Mouse (Mus musculus): ENCODE data around the gene Ppp1r9b. TPM values are rescaled to one million over a fixed set of nuclear protein-coding genes. Genes with fewer than 3 reads are reported as not detected.

Gene Ppp1r9b
- polyA plus RNA-seq, 1 experiment: 112 TPM

- no peak for TF ChIP-seq POLR2A (IDR thresholded peaks at IDR 0.05; ENCODE audit: control insufficient read depth, extremely low read depth, insufficient read depth, low read length, poor library complexity)
- no peak for TF ChIP-seq CTCF (IDR thresholded peaks at IDR 0.05; ENCODE audit: borderline replicate concordance, control insufficient read depth, extremely low read depth, insufficient read depth, low read length, poor library complexity)
- WGBS: 79% methylated on average over 12 of the region's 12 CpGs
- Histone ChIP-seq H3K4me3 (ENCODE audit: control insufficient read depth, insufficient read depth, low read length) (no peak overlapping the region), H3K36me3 (ENCODE audit: control insufficient read depth, insufficient read depth, low read length) (no peaks in the 10 kb centered on the region), H3K27ac (ENCODE audit: control insufficient read depth, insufficient read depth, low read length) (no peak overlapping the region), H3K27me3 (ENCODE audit: control insufficient read depth, insufficient read depth, low read length) (no peaks in the 10 kb centered on the region; the same call in 1 of the 2 replicates), H3K4me1 (replicated peaks; ENCODE audit: control insufficient read depth, insufficient read depth, low read length) (no peaks in the 10 kb centered on the region; the same call in 1 of the 2 replicates)
- no peak for DNase-seq
Measured at GRCm38 (mm10) chr11:94945236-94945635, 45.6 kb upstream of the Ppp1r9b start.

- TF ChIP-seq CTCF (IDR thresholded peaks at IDR 0.05; ENCODE audit: borderline replicate concordance, control insufficient read depth, extremely low read depth, insufficient read depth, low read length, poor library complexity) (no peak), POLR2A (IDR thresholded peaks at IDR 0.05; ENCODE audit: control insufficient read depth, extremely low read depth, insufficient read depth, low read length, poor library complexity) (no peak)
Measured at GRCm38 (mm10) chr11:94952169-94952568, 38.7 kb upstream of the Ppp1r9b start.

DNA sequence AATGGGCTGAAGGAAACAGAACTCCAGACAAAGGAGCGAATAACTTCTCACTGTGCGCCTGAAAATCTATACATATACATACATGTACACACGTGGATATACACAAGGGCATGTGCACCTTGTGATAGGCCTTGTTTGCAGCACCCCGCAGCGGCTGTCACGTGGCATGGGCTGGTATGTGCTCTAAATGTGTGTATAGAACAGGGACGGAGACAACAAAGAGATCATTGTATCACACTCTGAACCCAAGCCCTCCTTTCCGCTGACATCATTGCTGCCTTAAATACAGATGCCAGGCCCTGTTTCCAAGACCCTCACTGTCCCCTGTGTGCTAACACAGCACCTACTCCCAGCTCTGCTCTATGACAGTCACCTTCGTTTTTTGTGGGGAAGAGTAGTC, 35.7 kb upstream of the Ppp1r9b start:
- no peaks in the 10 kb centered on the region for H3K36me3 ChIP-seq (ENCODE audit: control insufficient read depth, insufficient read depth, low read length)
- peaks cover 6% of the 10 kb centered on the region for H3K4me1 ChIP-seq (replicated peaks; ENCODE audit: control insufficient read depth, insufficient read depth, low read length)
- H3K27ac ChIP-seq (ENCODE audit: control insufficient read depth, insufficient read depth, low read length): no peak overlapping the region
- no peaks in the 10 kb centered on the region for H3K27me3 ChIP-seq (ENCODE audit: control insufficient read depth, insufficient read depth, low read length)
- no peak overlapping the region for H3K4me3 ChIP-seq (ENCODE audit: control insufficient read depth, insufficient read depth, low read length)
- 95% methylated on average over 9 of the region's 9 CpGs for WGBS
- no peak for DNase-seq
- TF ChIP-seq POLR2A (IDR thresholded peaks at IDR 0.05; ENCODE audit: control insufficient read depth, extremely low read depth, insufficient read depth, low read length, poor library complexity): no peak
- TF ChIP-seq CTCF (IDR thresholded peaks at IDR 0.05; ENCODE audit: borderline replicate concordance, control insufficient read depth, extremely low read depth, insufficient read depth, low read length, poor library complexity): no peak

More at GRCm38 (mm10) chr11:94952169-94952568, 38.7 kb upstream of the Ppp1r9b start:
- Histone ChIP-seq H3K27ac (ENCODE audit: control insufficient read depth, insufficient read depth, low read length) (no peak overlapping the region), H3K4me1 (replicated peaks; ENCODE audit: control insufficient read depth, insufficient read depth, low read length) (no peaks in the 10 kb centered on the region; the same call in 1 of the 2 replicates), H3K4me3 (ENCODE audit: control insufficient read depth, insufficient read depth, low read length) (no peak overlapping the region), H3K27me3 (ENCODE audit: control insufficient read depth, insufficient read depth, low read length) (no peaks in the 10 kb centered on the region), H3K36me3 (ENCODE audit: control insufficient read depth, insufficient read depth, low read length) (no peaks in the 10 kb centered on the region)
- WGBS: 60% methylated on average over 6 of the region's 6 CpGs
- DNase-seq: no peak

DNA sequence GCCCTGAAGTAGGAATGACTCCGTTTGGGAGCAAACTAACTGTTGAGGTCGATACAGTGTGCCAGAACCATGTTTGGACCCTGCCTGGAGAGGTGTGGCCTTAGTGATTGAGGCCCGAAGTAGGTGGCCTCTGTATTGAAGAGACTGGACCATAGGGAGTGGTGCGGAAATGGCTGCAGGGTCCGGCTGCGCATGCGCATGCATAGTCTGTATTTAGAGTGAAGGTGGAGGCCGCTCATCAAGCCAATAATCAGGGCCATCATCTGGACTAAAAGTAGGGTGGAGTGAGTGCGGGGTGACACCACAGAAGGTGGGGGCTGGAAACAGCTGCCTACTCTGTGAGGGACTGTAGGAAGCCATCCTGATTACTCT, 33.2 kb upstream of the Ppp1r9b start:
- DNase-seq: no peak
- Histone ChIP-seq H3K4me3 (ENCODE audit: control insufficient read depth, insufficient read depth, low read length) (no peak overlapping the region), H3K4me1 (replicated peaks; ENCODE audit: control insufficient read depth, insufficient read depth, low read length) (peaks cover 6% of the 10 kb centered on the region), H3K36me3 (ENCODE audit: control insufficient read depth, insufficient read depth, low read length) (no peaks in the 10 kb centered on the region), H3K27ac (ENCODE audit: control insufficient read depth, insufficient read depth, low read length) (no peak overlapping the region), H3K27me3 (ENCODE audit: control insufficient read depth, insufficient read depth, low read length) (no peaks in the 10 kb centered on the region)
- 93% methylated on average over 9 of the region's 9 CpGs for whole genome bisulfite sequencing
- TF ChIP-seq POLR2A (IDR thresholded peaks at IDR 0.05; ENCODE audit: control insufficient read depth, extremely low read depth, insufficient read depth, low read length, poor library complexity) (no peak), CTCF (IDR thresholded peaks at IDR 0.05; ENCODE audit: borderline replicate concordance, control insufficient read depth, extremely low read depth, insufficient read depth, low read length, poor library complexity) (no peak)

DNA sequence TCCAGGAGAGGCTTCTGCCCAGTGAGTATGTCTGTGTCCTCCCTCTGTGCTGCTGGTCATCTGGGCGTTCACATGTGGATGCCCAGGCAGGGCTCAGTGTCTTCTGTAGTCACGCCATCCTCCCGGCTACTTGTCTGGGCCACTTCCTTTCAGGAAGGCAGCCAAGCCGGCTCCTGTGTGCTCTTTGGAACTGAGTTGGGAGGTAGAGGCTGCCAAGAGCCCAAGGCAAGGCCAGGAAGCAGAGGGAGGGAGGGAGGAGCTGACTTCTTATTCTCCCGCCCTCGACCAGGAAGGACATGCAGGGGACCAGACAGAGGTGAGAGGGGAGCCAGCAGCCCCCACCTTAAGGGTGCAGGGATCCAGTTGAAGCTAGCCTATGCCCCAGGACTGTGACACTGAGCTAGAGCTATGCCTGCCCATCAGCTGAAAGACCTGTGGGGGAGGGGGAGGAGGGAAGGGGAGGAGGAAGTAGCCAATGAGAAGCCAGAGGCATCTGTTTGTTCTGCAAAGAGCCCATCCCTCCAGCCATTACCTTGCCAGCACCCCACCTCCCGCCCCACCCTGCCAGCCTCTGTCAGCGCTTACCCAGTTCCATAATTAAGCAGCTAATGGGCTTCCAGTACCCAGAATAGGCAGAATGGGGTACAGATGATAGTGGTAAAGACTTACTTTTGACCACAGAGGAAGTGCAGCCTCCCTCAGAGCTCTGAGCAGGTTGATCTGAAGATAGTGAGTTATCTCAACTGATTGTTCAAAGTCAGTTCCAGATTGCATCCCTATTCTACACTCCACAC, 32.6 kb upstream of the Ppp1r9b start:
- peaks cover 6% of the 10 kb centered on the region for H3K4me1 ChIP-seq (replicated peaks; ENCODE audit: control insufficient read depth, insufficient read depth, low read length)
- H3K4me3 ChIP-seq (ENCODE audit: control insufficient read depth, insufficient read depth, low read length): no peak overlapping the region
- WGBS: 25% methylated on average over 8 of the region's 8 CpGs
- no peak for DNase-seq
- H3K36me3 ChIP-seq (ENCODE audit: control insufficient read depth, insufficient read depth, low read length): no peaks in the 10 kb centered on the region
- H3K27ac ChIP-seq (ENCODE audit: control insufficient read depth, insufficient read depth, low read length): no peak overlapping the region
- TF ChIP-seq POLR2A (IDR thresholded peaks at IDR 0.05; ENCODE audit: control insufficient read depth, extremely low read depth, insufficient read depth, low read length, poor library complexity): no peak
- no peak for TF ChIP-seq CTCF (IDR thresholded peaks at IDR 0.05; ENCODE audit: borderline replicate concordance, control insufficient read depth, extremely low read depth, insufficient read depth, low read length, poor library complexity)
- H3K27me3 ChIP-seq (ENCODE audit: control insufficient read depth, insufficient read depth, low read length): no peaks in the 10 kb centered on the region

GRCm38 (mm10) chr11:94962534-94963101, 28.2 kb upstream of the Ppp1r9b start:
- no peaks in the 10 kb centered on the region for H3K36me3 ChIP-seq (ENCODE audit: control insufficient read depth, insufficient read depth, low read length)
- H3K4me1 ChIP-seq (replicated peaks; ENCODE audit: control insufficient read depth, insufficient read depth, low read length): peaks cover 6% of the 10 kb centered on the region
- DNase-seq: no peak
- TF ChIP-seq POLR2A (IDR thresholded peaks at IDR 0.05; ENCODE audit: control insufficient read depth, extremely low read depth, insufficient read depth, low read length, poor library complexity) (no peak), CTCF (IDR thresholded peaks at IDR 0.05; ENCODE audit: borderline replicate concordance, control insufficient read depth, extremely low read depth, insufficient read depth, low read length, poor library complexity) (no peak)
- H3K27ac ChIP-seq (ENCODE audit: control insufficient read depth, insufficient read depth, low read length): no peak overlapping the region
- 84% methylated on average over 5 of the region's 5 CpGs for WGBS
- H3K4me3 ChIP-seq (ENCODE audit: control insufficient read depth, insufficient read depth, low read length): no peak overlapping the region
- H3K27me3 ChIP-seq (ENCODE audit: control insufficient read depth, insufficient read depth, low read length): no peaks in the 10 kb centered on the region
